Mouse (Mus musculus) frontal cortex, postnatal 14 days (tissue): Measurements from ENCODE around the gene Cngb1.

Source experiments
- DNase-seq, 2 experiments: peaks; one replicate each; pipeline ENCODE4 v3.0.0; 2022; ENCODE audit warnings: low spot score in 2 of 2

Gene Cngb1

GRCm38 (mm10) chr8:95306431-95306830 is at the start of gene Cngb1:
TSS of gene Cngb1 (minus strand) at chr8:95306585.
- DNase-seq = no peak

GRCm38 (mm10) chr8:95354606-95355005 is 48.2 kb upstream of the Cngb1 start:
- DNase-seq = no peak

DNA sequence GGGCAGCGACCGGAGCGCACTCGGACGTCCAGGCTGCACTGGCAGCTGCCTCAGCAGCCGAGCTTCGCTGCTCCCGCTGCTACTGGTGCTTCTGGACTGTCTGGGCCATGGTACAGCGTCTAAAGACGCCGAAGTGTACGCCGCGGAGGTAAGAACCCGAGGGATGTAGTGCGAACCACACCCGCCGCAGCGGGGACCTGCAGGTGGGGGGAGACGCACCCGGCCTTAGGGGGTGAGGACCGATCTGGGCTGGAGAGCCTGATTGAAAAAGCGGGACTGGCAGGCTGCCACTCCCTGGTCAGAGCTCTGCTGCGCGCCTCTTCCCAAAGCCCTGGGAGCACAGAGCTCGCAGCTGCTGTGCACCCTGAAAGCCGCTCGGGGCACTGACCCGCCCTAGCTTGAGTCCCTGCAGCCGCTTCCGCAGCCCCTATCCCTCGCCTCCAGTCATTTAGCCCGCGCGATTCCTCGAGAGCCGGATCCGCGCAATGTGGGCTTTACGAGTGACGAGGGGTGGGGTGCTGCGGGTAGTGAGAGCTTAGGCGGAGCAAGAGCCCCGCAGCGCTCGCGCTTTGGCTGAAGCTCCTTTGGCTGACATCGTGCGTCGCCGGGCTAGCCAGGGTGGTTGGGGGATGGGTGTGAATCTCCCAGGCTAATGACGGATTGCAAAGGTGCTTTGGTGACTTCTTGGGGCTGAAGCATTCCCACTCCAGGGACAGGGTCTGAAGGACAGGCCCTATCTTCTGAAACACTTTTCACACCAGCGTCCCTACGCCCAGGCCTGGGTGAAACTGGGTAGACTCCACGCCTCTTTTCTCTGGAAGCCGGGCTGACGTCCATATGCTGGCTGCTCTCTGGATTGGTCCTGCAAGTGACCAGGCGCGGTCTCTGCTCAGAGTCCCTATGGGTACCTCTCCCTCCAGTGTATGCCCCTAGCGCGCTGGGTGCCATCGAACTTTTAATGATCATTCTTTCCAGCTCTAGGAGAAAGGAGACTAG is 46.8 kb upstream of the Cngb1 start:
- peak in 1 of 2 experiments; percentile 35 for DNase-seq

DNA sequence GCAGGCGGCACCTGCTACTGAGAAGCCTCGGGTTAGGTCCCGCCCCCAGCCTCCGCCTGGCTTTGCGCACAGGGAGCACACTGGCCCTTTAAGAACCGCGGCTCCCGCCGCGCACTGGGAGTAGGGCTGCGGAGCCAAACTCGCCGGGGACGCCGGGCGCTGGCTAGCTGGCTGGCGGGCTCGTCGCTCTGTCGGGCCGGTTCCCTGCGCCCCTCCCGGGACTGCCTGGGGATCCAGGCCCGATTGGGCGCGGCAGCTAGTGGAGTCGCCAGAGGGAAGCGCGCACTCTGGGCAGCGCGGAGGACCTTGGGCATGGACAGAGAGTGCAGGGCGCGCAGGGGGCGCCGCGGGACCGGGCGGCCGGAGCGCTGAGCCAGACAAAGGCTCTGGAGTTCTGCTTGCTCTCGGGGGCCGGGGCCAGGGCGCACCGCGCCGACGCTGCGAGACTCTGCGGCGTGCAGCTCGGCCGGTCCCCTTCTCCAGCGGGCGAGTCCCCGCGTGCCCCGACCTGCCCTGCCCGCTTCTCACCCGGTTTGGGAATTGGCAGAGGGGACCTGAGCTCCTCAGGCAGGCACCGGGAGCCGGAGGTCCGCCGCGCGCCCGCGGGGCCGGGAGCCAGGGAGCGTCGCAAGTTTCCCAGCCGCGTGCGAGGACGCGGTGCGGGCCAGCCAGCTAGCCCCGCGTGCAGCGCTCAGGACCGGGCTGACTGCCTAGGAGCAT is 45.9 kb upstream of the Cngb1 start, which contains the start of gene Mmp15:
Mmp15 (plus strand) TSS at position 118 of the 720 bp plus-strand sequence.
- peak; percentile 47 to 60 for DNase-seq

- no peak for DNase-seq
These were observed 45.1 kb upstream of the Cngb1 start for GRCm38 (mm10) chr8:95351461-95351860.

DNA sequence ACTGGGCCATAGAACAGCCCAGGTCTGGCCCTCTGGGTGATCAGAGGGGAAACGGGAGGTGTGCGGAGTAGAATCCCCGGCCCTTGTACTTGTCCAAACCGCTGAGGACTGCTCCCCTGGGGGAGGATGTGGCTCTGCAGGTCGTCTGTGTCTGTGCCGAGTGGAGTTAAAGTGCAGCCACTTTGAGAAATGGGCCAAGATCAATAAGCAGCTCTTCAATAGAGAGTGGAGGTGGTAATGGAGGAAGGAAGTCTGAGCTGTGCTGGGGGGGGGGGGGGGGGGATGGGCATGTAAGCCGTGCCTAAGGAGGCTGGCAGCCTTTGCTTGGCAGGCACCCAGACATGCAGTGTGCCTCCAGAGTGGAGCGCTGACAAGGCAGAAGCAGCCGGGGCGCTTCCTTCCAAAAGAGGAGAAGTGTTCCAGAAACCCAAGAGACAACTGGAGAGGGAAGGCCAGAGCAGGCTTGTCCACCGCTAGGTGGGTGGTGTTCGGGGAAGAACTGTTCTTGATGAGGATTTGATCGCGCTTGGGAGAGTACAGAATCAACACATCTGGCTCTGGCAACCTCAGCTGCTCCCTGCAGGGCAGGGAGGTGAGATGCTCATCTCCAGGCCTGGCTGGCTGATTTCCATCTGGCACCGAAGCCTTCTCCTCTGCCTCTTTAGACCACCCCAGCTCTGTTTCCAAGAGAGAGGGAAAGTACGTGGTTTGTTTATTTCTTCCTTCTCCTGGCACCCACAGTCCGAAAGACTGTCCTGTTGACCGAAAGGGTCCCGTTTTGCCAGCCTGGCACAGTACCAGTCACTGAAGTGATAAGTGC is 42.6 kb upstream of the Cngb1 start:
- peak; percentile 75 to 77 for DNase-seq

DNA sequence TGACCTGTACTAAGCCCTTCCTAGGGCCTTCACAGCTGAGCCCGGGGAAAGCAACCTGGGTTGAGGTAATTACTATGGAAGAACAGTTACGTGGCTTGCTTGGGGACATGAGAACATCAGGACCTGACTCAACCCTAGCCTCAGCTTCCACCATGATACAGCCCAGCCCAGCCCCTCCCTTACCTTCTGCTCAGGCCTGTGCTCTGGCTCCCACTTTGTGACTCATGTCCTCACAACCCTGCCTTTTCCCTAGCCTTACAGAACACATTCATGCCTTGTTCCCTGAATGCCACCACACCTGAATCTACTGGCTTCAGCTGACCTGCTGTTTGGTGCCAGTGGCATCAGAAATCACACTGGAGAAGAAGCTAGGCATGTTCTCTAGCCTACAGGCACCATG is 42.0 kb upstream of the Cngb1 start:
- DNase-seq = no peak

DNA sequence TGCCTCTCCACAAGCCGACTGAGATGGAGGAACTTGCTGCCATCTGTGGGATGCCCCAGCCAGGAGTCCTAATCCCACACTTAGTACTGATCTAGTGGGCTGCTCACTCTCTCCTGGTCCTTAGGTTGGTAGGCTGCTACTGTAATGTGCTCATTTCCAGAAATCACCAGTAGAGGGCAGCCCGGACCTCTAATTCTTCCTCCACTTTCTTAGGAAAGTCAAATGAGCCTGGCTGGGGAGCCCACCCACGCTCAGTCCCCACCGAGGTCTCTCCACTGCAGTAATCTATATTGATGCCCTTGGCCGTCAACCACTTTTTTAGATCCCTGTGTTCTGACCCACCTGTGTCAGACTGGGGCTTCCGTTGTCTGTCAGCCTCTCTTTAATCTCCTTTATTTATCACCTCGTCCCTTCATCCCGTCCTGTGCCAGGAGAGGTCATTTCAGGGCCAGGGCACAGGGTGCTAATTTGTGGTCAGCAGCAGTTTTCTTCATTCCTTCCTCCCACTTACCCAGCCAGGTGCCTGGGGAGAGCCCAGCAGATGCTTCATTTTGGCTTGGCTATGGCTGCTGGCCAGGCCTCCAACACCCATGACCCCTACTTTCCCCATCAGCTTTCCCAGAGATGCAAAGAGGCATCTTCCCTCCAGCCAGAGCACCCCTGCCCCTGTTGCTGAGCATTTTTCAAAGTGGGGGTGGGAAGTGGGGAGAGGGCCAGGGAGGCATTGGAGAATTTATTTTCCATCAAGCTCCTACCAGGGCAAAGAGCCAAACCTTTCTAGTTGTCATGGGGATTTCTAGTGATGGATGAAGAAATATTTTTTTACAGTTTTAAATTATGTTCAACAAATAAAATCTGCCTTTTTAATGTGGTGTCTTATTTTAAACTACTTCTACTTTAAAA is 40.5 kb upstream of the Cngb1 start:
- DNase-seq = peak; percentile 72 to 87

- DNase-seq = no peak
These were observed 38.3 kb upstream of the Cngb1 start for GRCm38 (mm10) chr8:95344668-95345067.

DNA sequence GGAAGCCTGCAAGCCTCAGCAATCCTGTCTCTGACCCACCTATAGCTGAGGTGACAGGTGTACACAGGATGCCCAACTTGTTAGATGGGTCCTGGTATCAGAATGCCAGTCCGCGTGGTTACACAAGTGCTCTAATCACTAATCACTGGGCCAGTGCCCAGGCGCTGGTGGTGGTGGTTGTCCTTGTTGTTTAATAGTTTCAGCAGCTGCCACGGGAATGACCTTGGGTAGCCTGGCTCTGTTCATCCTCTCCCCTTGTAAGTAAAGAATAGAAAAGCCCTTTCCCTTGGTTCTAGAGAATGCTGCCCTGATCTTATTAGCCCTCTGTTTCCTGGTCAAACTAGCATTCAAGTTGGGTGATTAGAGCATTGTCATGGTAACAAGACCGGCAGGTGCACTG is 35.3 kb upstream of the Cngb1 start:
- no peak for DNase-seq

- no peak for DNase-seq
These were observed 30.0 kb upstream of the Cngb1 start for GRCm38 (mm10) chr8:95336363-95336762.

- no peak for DNase-seq
These were observed 29.3 kb upstream of the Cngb1 start for GRCm38 (mm10) chr8:95335706-95336105.

DNA sequence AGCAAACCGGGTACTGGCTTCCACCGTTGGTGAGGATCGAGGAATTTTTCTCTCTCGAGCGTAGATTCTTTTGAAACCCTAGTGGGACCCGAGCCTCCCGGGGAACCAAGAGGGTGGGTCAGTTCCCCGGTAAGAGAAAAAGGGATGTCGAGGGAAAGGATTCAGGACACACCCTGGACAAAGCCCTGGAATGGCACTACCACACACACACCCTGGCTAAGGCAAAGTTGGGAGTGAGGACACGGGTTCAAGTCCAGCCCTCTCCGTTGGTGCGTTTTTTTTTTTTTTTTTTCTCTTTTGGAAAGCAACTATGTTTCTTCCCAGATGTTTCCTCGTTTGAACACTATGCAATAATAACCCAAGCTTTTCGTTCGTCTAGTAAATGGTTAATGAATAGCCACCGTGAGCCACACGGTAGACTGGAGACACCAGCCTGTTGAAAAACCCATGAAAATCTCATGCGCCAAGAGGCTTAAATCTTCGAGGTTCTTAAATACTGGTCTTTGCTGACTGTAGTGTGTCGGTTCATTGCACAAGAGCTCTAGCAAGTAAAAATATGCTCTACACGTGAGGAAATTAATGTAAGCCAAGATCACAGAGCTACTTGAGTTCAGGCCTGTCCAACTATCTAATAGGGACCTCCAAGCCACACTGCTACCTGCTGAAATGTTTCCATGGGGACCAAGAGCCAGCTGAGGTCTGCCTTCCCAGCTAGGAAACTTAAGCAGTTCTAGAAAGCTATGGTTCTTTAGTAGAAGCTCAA is 26.2 kb upstream of the Cngb1 start:
- no peak for DNase-seq

DNA sequence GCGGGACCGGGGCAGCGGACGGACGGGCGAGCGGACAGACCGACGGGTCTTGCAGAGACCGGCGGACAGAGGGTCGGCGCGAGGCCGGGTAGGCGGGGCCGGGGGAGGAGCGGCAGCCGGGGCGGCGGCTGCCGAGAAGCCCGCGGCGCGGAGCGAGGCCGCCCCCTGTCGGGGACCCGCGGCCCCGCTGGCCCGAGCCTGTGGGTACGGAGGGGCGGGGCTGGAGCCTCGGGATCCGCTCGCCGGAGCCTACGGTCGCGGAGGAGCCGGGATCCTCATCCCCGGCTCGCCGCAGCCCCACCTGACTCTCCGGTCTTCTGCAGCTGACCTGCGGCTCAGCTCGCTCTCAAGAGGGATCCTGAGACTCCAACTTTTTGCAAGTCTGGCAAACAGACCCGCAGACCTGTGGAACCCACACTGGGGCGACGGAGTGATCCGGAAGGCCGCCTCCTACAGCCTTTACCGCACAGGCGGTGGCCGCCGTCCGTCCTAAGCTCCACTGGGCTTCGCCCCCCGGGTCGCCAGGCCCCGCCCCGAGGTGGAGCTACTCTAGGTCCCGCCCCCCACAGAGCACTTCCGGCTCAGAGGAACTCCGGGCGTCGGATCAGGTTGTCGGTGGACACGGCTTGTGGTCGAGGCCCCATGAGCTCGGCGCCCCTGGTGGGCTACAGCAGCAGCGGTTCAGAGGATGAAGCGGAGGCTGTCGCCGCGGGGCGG is 25.5 kb upstream of the Cngb1 start, which contains the start of the genes Zfp319 and Usb1:
Zfp319 (minus strand) TSS at position 231 of the 717 bp plus-strand sequence.
Usb1 (plus strand) TSS at position 565 of the 717 bp plus-strand sequence.
- DNase-seq = peak; percentile 89 to 90

GRCm38 (mm10) chr8:95331156-95331719 is 24.9 kb upstream of the Cngb1 start:
- no peak for DNase-seq

GRCm38 (mm10) chr8:95330367-95330766 is 24.0 kb upstream of the Cngb1 start:
- DNase-seq = no peak

- no peak for DNase-seq
These were observed 21.6 kb upstream of the Cngb1 start for GRCm38 (mm10) chr8:95327866-95328465.

DNA sequence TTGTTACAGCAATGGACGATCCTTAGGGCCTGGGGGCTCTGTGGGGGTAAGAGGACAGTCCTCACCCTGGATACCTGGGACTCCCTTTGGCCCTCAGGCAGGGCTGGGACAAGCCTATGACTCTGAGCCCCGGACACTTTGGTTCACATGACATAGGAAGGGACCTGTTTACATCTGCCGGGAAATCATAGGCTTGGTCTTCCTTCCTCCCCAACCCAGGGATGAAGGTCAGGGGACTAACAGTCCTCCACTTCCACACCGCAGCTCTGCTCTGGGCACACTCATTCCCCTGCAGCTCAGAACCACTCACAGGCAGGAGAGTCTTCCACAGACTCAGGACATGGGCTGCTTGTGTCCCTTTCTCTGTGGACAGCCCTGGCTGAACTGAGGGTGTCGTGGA is 20.4 kb upstream of the Cngb1 start:
- no peak for DNase-seq
